Mouse (Mus musculus): ENCODE results near the gene Gm13043. TPM values are rescaled to one million over a fixed set of nuclear protein-coding genes. Genes with fewer than 3 reads are reported as not detected.
"Not testable (repeated sequence)": the region's sequence is repeated elsewhere in the genome, so short reads cannot be mapped to it uniquely, and the experiment has no call there.

Gene Gm13043
- not detected in 2 replicates for polyA plus RNA-seq (2015; fragmentation: Nextera tagmentation; extraction: Ambion mirVana)

DNA sequence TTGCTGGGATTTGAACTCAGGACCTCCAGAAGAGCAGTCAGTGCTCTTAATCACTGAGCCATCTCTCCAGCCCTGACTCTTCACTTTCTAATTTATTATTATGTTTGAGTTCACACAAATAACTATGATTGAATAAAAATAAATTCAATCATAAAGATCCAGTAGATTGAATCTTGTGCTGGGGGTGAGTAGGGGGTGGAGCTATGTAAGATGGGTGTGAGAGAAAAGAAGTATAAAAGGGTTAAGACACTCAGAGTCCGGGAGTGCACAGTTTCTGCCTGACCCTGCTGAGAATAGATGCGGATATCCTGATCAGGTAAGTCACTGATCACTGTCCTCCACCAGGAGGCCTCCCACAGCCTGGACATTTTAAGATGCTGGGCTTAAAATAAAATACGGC, at the start of gene Gm13043:
TSS of gene Gm13043 (plus strand) at position 301 of the 400 bp plus-strand sequence.
- 83% methylated on average over 3 of the region's 3 CpGs for WGBS
- H3K9ac ChIP-seq (ENCODE audit: low read length) = no peak within 1 kb of the TSS

GRCm38 (mm10) chr4:143535654-143536053, 24.5 kb downstream of the Gm13043 start, which contains the start of gene Gm13040:
TSS of gene Gm13040 (plus strand) at chr4:143535954.
- not testable (repeated sequence) for H3K4me1 ChIP-seq (replicated peaks; ENCODE audit: control insufficient read depth, insufficient read depth, low read length); H3K27me3 ChIP-seq (ENCODE audit: control insufficient read depth, insufficient read depth, low read depth, low read length); H3K4me2 ChIP-seq (ENCODE audit: low read depth, low read length); H3K4me3 ChIP-seq (ENCODE audit: low read length); H3K36me3 ChIP-seq (ENCODE audit: control insufficient read depth, insufficient read depth, low read length); H3K9ac ChIP-seq (ENCODE audit: low read length); H3K27ac ChIP-seq (ENCODE audit: low read length); ATAC-seq (ENCODE audit: low read depth); H3K9me3 ChIP-seq (ENCODE audit: control insufficient read depth, low read length)
- no CpG with 5 or more reads among the region's 3 CpGs for WGBS

More for the DNA sequence above, at the start of gene Gm13043:
- H3K4me2 ChIP-seq (ENCODE audit: low read depth, low read length) = no peak within 1 kb of the TSS
- no peak within 1 kb of the TSS for H3K4me3 ChIP-seq (ENCODE audit: low read length)
- H3K36me3 ChIP-seq (ENCODE audit: control insufficient read depth, insufficient read depth, low read length) = no peaks in the 10 kb centered on the region
- no peaks in the 10 kb centered on the region for H3K9me3 ChIP-seq (ENCODE audit: control insufficient read depth, low read length)
- H3K27me3 ChIP-seq (ENCODE audit: control insufficient read depth, insufficient read depth, low read depth, low read length) = no peaks in the 10 kb centered on the region
- H3K4me1 ChIP-seq (replicated peaks; ENCODE audit: control insufficient read depth, insufficient read depth, low read length) = no peaks in the 10 kb centered on the region
- no peak for ATAC-seq (ENCODE audit: low read depth)
- H3K27ac ChIP-seq (ENCODE audit: low read length) = no peak within 1 kb of the TSS

DNA sequence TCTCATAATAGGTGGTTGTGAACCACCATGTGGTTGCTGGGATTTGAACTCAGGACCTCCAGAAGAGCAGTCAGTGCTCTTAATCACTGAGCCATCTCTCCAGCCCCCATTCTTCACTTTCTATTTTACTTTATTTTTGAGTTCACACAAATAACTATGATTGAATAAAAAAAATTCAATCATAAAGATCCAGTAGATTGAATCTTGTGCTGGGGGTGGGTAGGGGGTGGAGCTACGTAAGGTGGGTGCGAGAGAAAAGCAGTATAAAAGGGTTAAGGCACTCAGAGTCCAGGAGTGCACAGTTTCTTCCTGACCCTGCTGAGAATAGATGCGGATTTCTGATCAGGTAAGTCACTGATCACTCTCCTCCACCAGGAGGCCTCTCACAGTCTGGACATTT, 40.3 kb downstream of the Gm13043 start, which contains the start of the genes BC080695 and Gm13057:
TSS of gene BC080695 (plus strand) at position 301 of the 400 bp plus-strand sequence.
TSS of gene Gm13057 (plus strand) at position 310 of the 400 bp plus-strand sequence.
- not testable (repeated sequence) for H3K4me2 ChIP-seq (ENCODE audit: low read depth, low read length); H3K36me3 ChIP-seq (ENCODE audit: control insufficient read depth, insufficient read depth, low read length); ATAC-seq (ENCODE audit: low read depth); H3K4me1 ChIP-seq (replicated peaks; ENCODE audit: control insufficient read depth, insufficient read depth, low read length); H3K27ac ChIP-seq (ENCODE audit: low read length); H3K27me3 ChIP-seq (ENCODE audit: control insufficient read depth, insufficient read depth, low read depth, low read length); H3K9me3 ChIP-seq (ENCODE audit: control insufficient read depth, low read length); H3K9ac ChIP-seq (ENCODE audit: low read length); H3K4me3 ChIP-seq (ENCODE audit: low read length)
- WGBS = no CpG with 5 or more reads among the region's 3 CpGs

Other genes starting within 250 kb of the Gm13043 start
- 58.2 and 67.6 TPM in 2 replicates for gene Pdpn, start 211.8 kb upstream of the Gm13043 start, polyA plus RNA-seq (2015; fragmentation: Nextera tagmentation; extraction: Ambion mirVana)
- 0.16 TPM in 1 of 2 replicates, not detected in the other for gene Lrrc38, start 161.6 kb upstream of the Gm13043 start, polyA plus RNA-seq (2015; fragmentation: Nextera tagmentation; extraction: Ambion mirVana)
- not detected in 2 replicates for gene Pramel1, start 116.9 kb upstream of the Gm13043 start, polyA plus RNA-seq (2015; fragmentation: Nextera tagmentation; extraction: Ambion mirVana)
- 19.2 and 20.1 TPM in 2 replicates for gene Pramef8, start 98.9 kb upstream of the Gm13043 start, polyA plus RNA-seq (2015; fragmentation: Nextera tagmentation; extraction: Ambion mirVana)
- not detected in 2 replicates for gene Oog4, start 61.0 kb upstream of the Gm13043 start, polyA plus RNA-seq (2015; fragmentation: Nextera tagmentation; extraction: Ambion mirVana)
- not detected in 2 replicates for gene Gm13040, start 24.6 kb downstream of the Gm13043 start, polyA plus RNA-seq (2015; fragmentation: Nextera tagmentation; extraction: Ambion mirVana)
- gene BC080695, start 40.4 kb downstream of the Gm13043 start, polyA plus RNA-seq (2015; fragmentation: Nextera tagmentation; extraction: Ambion mirVana) = not detected in 2 replicates
- not detected in 2 replicates for gene Gm13057, start 40.4 kb downstream of the Gm13043 start, polyA plus RNA-seq (2015; fragmentation: Nextera tagmentation; extraction: Ambion mirVana)
- gene Gm13083, start 103.7 kb downstream of the Gm13043 start, polyA plus RNA-seq (2015; fragmentation: Nextera tagmentation; extraction: Ambion mirVana) = not detected in 2 replicates
- gene Gm13088, start 145.9 kb downstream of the Gm13043 start, polyA plus RNA-seq (2015; fragmentation: Nextera tagmentation; extraction: Ambion mirVana) = not detected in 2 replicates
- not detected in 2 replicates for gene Gm13089, start 191.4 kb downstream of the Gm13043 start, polyA plus RNA-seq (2015; fragmentation: Nextera tagmentation; extraction: Ambion mirVana)
- not detected in 2 replicates for gene Gm13078, start 208.1 kb downstream of the Gm13043 start, polyA plus RNA-seq (2015; fragmentation: Nextera tagmentation; extraction: Ambion mirVana)